Comparison of ENCODE assay signal across 12 mouse cellular contexts in the genomic region with DNA sequence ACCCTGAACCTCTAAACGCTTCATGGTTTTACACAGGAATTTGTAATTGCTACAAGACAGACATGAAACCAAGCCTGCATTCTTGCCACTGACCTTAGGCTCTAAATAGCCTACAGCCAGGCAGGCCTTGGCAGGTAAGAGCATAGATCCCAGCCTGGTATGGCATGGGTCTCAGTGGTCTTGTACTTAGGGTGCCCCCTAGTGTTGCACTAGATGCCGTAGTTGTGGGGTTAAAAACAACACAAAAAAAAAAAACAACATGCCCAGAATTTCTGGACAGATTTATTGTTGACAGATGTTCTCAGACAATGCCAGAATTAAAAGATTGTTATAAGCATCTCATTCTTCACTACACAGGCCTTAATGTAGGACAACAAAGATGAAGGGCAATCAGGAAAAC. TPM values are rescaled to one million over a fixed set of nuclear protein-coding genes. Genes with fewer than 3 reads are reported as not detected.
DNase-seq lines count a peak whose midpoint lies in the region; ATAC-seq and TF ChIP-seq lines count a peak whose summit lies in the region.
"Had no signal": no experiment of that assay in that cellular context is flagged by ENCODE, and none has a peak within 500 bp of the region (broad histone marks: within the 10 kb centered on the region; RNA-seq: fewer than 3 reads in every experiment).

No protein-coding gene starts in this region.

- H3K36me3 ChIP-seq in limb, embryonic 11.5 days (ENCODE audit: control insufficient read depth, insufficient read depth, low read length), result no peaks in the 10 kb centered on the region
- H3K36me3 ChIP-seq in limb, embryonic 10.5 days, result no peaks in the 10 kb centered on the region
- no peaks in the 10 kb centered on the region for H3K36me3 ChIP-seq in heart, embryonic 12.5 days
- H3K36me3 ChIP-seq: heart, embryonic 13.5 days; midbrain, embryonic 10.5 days had no signal

- DNase-seq in embryo, embryonic 10 days (ENCODE audit: low spot score), result peak; percentile 23
- DNase-seq in embryo, embryonic 9.5 days (ENCODE audit: extremely low spot score), result no peak
- peak; percentile 20 for DNase-seq in limb, embryonic 11.5 days (ENCODE audit: low spot score)
- no peak for DNase-seq in limb, embryonic 10.5 days (ENCODE audit: low spot score)
- DNase-seq in NIH3T3 (ENCODE audit: low read depth), result peak; percentile 30
- no peak for DNase-seq in spleen, postnatal 10 days (ENCODE audit: low spot score in 2 of 2)
- DNase-seq: cerebellum, postnatal 36 days had no signal

- H3K9me3 ChIP-seq in limb, embryonic 11.5 days (ENCODE audit: control insufficient read depth, low read length), result no peaks in the 10 kb centered on the region
- H3K9me3 ChIP-seq in limb, embryonic 10.5 days (replicated peaks), result no peaks in the 10 kb centered on the region
- H3K9me3 ChIP-seq in heart, embryonic 12.5 days (replicated peaks), result no peaks in the 10 kb centered on the region
- H3K9me3 ChIP-seq: heart, embryonic 13.5 days; midbrain, embryonic 10.5 days had no signal

- TF ChIP-seq CTCF in embryonic fibroblast, embryonic 13.5 days (IDR thresholded peaks at IDR 0.05; ENCODE audit: borderline replicate concordance, insufficient read depth, low read length), result peak; percentile 25; the same call in 1 of the 2 replicates

- no peaks in the 10 kb centered on the region for H3K4me1 ChIP-seq in limb, embryonic 11.5 days (ENCODE audit: control insufficient read depth, insufficient read depth, low read length)
- H3K4me1 ChIP-seq in limb, embryonic 10.5 days, result no peaks in the 10 kb centered on the region
- no peaks in the 10 kb centered on the region for H3K4me1 ChIP-seq in embryonic fibroblast, embryonic 13.5 days (ENCODE audit: control insufficient read depth, insufficient read depth, low read length)
- H3K4me1 ChIP-seq in heart, embryonic 12.5 days (replicated peaks), result no peaks in the 10 kb centered on the region
- H3K4me1 ChIP-seq: heart, embryonic 13.5 days; midbrain, embryonic 10.5 days had no signal

- no peak overlapping the region for H3K9ac ChIP-seq in limb, embryonic 11.5 days (ENCODE audit: low read length)
- no peak overlapping the region for H3K9ac ChIP-seq in heart, embryonic 12.5 days
- H3K9ac ChIP-seq: heart, embryonic 13.5 days had no signal

- no peak overlapping the region for H3K4me3 ChIP-seq in limb, embryonic 11.5 days (ENCODE audit: low read depth, low read length)
- no peak overlapping the region for H3K4me3 ChIP-seq in limb, embryonic 10.5 days
- no peak overlapping the region for H3K4me3 ChIP-seq in embryonic fibroblast, embryonic 13.5 days (ENCODE audit: insufficient read depth, low read length)
- no peak overlapping the region for H3K4me3 ChIP-seq in heart, embryonic 12.5 days
- H3K4me3 ChIP-seq: heart, embryonic 13.5 days; midbrain, embryonic 10.5 days; myocyte had no signal

- no peak overlapping the region for H3K27ac ChIP-seq in limb, embryonic 11.5 days (replicated peaks; ENCODE audit: low read depth, low read length)
- H3K27ac ChIP-seq in limb, embryonic 10.5 days, result no peak overlapping the region
- H3K27ac ChIP-seq in embryonic fibroblast, embryonic 13.5 days (ENCODE audit: insufficient read depth, low read length), result no peak overlapping the region
- H3K27ac ChIP-seq in heart, embryonic 12.5 days (ENCODE audit: poor library complexity, severe bottlenecking), result no peak overlapping the region
- H3K27ac ChIP-seq: heart, embryonic 13.5 days; midbrain, embryonic 10.5 days had no signal

- WGBS in limb, embryonic 11.5 days, result 67% methylated on average over 2 of the region's 2 CpGs
- 66% methylated on average over 2 of the region's 2 CpGs for WGBS in limb, embryonic 10.5 days
- 49% methylated on average over 2 of the region's 2 CpGs for WGBS in heart, embryonic 12.5 days

- H3K4me2 ChIP-seq in limb, embryonic 11.5 days (ENCODE audit: low read depth, severe bottlenecking), result no peak overlapping the region
- H3K4me2 ChIP-seq in heart, embryonic 12.5 days, result no peak overlapping the region
- H3K4me2 ChIP-seq: heart, embryonic 13.5 days had no signal

- no peaks in the 10 kb centered on the region for H3K27me3 ChIP-seq in limb, embryonic 11.5 days (ENCODE audit: control insufficient read depth, insufficient read depth, low read length)
- peaks cover 3% of the 10 kb centered on the region; the same call in 1 of the 2 replicates for H3K27me3 ChIP-seq in limb, embryonic 10.5 days (ENCODE audit: low read depth, poor library complexity, severe bottlenecking)
- H3K27me3 ChIP-seq in heart, embryonic 12.5 days (replicated peaks), result no peaks in the 10 kb centered on the region
- H3K27me3 ChIP-seq: heart, embryonic 13.5 days had no signal

- no peak for TF ChIP-seq POLR2A in embryonic fibroblast, embryonic 13.5 days (IDR thresholded peaks at IDR 0.05; ENCODE audit: low read depth, low read length)

- ATAC-seq in limb, embryonic 11.5 days (ENCODE audit: insufficient number of reproducible peaks, low FRiP score, low TSS enrichment, low read depth), result no peak
- ATAC-seq in heart, embryonic 12.5 days (ENCODE audit: insufficient number of reproducible peaks, low FRiP score), result no peak

RNA-seq across cellular contexts. Expression of gene Gabra3, which starts 12.0 kb away (rescaled TPM):
- 0.91 and 1.1 TPM in 2 replicates for polyA plus RNA-seq in limb, embryonic 11.5 days (2014; fragmentation: Nextera tagmentation; extraction: Ambion mirVana)
- 0.92 and 1.1 TPM in 2 replicates for polyA plus RNA-seq in limb, embryonic 10.5 days (2016; fragmentation: Nextera tagmentation; extraction: Ambion mirVana)
- polyA plus RNA-seq in embryonic fibroblast, embryonic 13.5 days (2011; ENCODE audit: insufficient read length, low read depth, missing spikeins), result 0.32 and 0.79 TPM in 2 replicates
- 0.64 and 1.2 TPM in 2 replicates for polyA plus RNA-seq in heart, embryonic 12.5 days (2016; fragmentation: Nextera tagmentation; extraction: Ambion mirVana)

Comparison
In these comparisons a context has a peak if more than half of its experiments do, and no peak if none do; other contexts are left out.
1. DNase-seq: peak in embryo, embryonic 10 days (single experiment), limb, embryonic 11.5 days (single experiment) and NIH3T3 (single experiment); none in embryo, embryonic 9.5 days (single experiment), limb, embryonic 10.5 days (single experiment) and spleen, postnatal 10 days (0 of 2).